Mouse (Mus musculus) kidney, postnatal 25 days (tissue): ENCODE measurements around the gene Hmcn2.

ENCODE experiments used
- DNase-seq, 2 experiments: peaks; one replicate each; pipeline ENCODE4 v3.0.0; 2021; ENCODE audit warnings: mixed read lengths in 2 of 2

Gene Hmcn2

DNA sequence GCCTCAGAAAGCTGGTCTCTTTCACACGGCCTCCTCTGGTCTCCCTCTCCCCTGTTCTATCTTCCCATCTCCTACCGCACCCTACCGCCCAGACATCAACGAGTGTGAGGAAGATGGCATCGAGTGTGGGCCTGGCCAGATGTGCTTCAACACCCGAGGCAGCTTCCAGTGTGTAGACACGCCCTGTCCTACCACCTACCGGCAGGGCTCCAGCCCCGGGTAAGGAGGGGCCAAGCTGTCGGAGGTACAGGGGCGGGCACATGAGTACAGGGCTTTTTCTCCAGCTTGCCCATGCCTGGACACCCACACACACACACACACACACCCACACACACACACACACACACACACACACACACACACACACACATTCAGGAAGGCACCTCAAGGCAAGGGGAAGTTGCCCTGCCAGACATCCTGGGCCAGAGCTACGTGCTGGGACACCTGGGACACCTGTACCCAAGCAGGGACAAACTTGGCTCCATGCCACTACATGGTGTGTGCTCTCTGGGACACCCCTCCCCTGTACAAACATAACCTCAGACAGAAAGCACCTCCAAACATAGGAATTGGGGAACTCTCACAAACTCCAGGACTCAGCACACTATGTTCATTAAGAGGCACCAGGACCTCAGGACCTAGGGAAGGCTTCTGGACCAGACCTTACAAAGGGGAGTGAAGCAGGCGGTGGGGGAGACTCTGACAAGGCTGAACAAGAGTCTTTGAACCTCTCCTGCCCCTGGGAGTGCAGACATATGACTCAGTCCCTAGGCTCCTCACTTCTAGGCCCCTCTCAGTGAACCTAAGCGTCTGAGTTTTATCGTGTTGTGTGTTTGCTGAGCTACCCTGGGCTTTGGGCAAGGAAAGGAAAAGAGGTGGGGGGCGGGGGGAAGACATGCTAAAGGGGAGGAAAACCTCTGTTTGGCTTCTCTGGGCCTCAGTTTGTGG is 145.0 kb downstream of the Hmcn2 start:
- DNase-seq = peak in 1 of 2 experiments; percentile 75

DNA sequence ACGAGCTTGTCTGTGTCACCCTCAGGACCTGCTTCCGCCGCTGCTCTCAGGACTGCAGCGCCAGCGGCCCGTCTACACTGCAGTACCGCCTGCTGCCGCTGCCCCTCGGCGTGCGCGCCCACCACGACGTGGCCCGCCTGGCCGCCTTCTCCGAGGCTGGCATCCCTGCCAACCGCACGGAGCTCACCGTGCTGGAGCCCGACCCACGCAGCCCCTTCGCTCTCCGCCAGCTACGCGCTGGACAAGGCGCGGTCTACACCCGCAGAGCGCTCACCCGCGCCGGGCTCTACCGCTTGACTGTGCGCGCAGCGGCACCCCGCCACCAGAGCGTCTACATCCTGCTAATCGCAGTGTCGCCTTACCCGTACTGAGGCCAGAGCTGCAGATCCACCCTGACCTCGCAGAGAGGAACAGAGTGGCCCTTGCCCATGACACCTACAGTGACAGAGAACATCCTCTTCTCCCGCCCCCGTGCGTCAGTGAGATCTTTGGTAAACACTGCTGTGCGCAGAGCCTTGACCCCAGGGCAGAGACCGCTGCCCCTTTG is 145.9 kb downstream of the Hmcn2 start:
- peak; percentile 56 to 87 for DNase-seq

DNA sequence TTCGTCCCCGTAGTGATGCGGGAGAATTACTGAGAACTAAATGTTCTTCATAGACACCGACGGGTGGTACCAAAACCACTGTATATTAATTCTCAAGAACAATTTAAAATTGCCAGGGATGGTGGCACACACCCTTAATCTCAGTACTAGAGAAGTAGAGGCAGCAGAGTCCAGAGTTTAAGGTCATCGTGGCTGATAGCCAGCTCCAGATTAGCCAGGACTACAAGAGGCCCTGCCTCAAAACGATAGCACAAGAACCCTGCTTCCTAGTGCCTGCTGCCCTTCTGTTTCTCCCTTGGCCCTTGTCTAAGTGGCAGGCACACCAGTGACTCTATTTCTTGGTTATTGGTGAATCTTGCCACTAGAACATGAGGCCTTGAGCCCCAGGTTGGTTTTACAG is 146.7 kb downstream of the Hmcn2 start:
- no peak for DNase-seq

DNA sequence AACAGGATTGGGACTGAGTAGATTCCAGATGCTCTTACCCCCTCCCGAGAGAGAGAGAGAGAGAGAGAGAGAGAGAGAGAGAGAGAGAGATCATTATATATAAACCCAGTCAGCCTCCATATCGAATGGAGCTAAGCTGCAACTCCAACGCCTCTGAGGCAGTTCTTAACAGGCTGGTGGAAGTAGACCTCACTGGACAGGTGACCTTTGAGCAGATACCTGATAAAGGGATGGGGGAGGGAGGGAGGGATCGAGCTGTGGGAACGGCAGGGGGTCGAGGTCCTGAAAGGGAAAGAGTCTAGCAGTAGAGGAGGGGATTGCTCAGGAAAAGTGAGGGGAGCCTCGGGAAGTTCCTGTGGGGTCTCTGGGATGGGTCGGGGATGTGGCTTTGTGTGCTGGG is 147.8 kb downstream of the Hmcn2 start:
- DNase-seq = no peak

DNA sequence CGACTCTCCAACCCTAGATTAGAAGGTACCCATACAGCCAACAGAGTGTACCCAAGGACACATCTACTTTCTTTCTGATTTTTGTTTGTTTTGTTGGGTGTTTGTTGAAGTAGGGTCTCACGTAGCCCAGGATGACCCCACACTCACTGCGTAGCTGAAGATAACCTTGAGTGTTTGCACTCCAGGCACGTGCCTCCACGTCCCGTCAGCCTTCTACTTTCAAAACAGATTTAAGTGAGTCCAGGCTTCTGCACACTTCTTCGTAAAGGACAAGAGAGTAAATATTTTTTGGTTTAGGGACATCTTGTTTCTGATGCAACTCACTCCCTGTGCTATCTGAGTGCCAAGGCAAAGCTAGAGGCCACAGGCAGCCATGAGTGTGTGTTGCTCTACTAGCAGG is 149.0 kb downstream of the Hmcn2 start:
- DNase-seq = no peak

DNA sequence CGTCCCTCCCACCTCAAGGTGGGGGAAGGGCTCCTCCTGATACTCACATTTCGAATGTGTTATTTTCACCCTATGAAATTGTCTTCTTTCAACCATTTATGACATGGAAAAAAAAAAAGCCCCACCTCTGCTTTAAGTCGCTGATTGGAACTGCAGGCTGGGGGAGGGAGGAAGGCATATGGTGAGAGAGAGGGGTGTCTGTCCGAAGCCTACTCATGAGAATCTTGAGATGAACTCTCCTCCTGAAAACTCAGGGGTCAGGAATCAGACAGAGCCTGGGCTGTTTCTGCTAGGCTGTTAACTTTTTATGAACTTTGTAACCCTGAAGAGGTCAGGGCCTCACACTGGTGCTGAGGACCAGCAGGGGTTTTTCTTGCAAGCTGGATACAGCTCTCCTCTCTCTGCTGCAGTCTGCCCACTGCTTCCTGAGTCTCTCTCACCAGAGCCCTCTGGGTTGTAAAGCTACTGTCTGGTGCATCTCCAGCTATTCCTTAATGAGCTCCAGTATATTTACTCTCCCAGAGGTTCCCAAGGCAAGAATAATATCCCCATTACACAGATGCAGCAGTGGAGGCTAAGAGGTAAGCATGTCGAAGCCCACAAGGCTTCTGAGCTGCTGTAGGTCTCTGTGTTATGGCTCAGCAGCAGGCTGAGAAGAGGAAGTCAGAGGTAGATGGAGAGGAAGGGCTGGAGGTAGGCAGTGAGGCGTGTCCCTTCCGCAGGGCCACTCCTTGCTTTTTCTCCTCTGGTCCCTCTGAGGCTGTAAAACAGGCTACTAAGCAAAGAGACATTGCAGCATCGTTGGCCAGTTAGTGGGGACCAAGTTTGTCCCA is 149.7 kb downstream of the Hmcn2 start:
- peak in 1 of 2 experiments; percentile 74 for DNase-seq

DNA sequence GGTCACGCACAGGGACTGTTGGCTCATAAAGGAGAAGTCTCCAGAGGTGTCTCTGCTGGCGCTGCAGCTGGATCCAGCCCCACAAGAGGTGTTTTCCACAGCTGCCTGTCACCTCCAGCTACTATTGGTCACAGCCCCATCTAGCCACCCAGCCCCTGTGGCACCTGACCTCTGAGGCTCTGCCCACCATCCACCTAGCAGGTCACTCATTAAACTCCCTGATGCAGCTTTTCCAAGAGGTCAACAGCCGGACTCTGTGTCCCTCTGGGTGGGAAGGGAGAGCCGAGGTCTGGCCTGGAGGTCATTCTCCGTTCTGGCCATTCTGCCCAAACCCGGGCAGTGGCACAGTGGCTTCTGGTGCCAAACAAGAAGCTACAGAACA is 150.3 kb downstream of the Hmcn2 start:
- DNase-seq = peak; percentile 77 to 94

DNA sequence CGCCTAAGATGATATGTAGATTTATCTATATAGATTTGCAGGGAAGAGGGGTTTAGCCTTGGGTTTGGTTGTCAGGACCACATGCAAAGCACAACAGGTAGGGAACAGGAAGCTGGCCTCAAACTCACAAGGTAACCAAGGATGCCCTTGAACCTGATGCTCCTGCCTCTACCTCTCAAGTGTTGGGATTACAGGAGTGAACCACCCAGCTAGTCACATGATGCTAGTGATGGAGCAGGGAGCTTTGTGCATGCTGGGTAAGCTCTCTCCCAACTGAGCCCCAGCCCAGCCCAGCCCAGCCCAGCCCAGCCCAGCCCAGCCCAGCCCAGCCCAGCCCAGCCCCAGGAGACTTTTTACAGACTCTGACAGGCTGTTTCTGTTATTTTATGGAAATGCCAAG is 153.2 kb downstream of the Hmcn2 start:
- DNase-seq = no peak

DNA sequence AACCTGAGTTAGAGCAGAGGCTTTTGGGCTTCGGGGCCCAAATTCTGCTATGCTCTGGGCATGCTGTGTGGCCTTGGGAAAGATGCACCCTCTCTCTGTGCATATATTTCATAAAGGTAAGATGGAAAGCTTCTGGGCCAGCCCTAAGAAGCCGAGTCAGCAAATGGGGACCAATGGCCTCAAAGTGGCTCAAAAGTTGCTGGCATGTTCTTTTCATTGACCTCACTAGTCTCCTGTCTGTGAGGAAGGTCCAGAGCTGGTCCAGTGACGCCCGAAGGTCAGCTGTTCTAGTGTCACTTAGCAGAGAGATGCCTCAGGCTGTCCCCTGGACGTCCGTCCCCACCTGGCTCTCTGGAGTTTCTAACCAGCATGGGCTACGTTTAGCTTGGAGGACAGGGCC is 154.6 kb downstream of the Hmcn2 start:
- DNase-seq = no peak

DNA sequence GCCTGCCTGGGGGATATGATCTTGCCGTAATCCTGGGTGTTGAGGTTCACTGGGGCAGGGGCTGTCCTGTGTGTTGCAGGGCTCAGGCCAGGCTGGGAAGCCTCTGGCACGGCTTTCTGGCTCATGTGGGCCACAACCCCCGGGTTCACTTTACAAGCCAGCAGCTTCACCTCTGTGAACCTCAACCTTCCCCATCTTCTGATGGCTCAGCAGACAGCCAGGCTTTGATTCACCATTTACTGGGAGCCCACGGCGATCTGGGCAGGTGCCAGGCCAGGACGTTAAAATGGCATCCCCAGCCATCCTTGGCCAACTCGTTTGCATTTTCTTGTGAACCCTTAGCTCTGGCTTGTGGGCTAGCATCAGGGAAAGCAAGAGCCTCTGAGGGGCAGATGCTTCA is 155.3 kb downstream of the Hmcn2 start:
- DNase-seq = peak; percentile 71 to 91

DNA sequence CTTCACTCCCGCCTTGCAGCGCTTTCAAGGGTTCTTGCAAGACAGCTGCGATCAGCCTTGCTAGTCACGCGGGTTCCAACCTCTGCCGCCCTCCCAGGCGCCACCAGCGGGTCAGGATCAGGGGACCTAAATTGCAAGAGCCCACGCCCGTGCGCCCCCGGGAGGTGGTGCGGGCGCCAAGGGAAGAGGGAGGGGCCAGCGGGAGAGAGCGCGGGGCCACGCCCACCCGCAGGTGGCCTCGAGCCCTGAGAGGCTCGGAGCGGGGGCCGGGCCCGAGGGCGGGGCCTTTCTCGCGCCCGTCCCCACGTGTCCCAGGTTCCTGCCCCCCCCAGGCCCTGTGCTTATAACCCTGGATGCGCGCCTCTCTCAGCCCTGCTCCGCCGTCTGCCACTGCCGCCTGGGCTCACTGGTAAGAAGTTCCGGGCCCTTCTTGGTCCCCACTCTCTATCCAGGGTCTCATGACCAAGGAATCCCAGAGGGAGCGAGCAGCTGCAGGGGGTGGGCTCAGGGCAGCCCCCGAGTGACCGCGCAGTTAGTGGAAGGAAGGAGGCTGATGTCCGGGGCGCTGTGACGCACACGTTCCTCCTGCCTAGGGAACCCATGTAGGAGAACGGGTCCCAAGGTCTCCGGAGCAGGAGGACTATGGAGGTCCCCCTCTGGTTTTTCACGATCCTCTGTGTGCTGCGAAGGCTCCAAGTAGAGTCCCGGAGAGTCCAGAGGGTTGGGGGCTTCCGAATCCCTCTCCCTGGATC is 155.9 kb downstream of the Hmcn2 start, which contains the start of gene Ass1:
Gene Ass1, plus strand, starts transcription at position 277 of the 752 bp plus-strand sequence.
- peak; percentile 89 to 95 for DNase-seq

DNA sequence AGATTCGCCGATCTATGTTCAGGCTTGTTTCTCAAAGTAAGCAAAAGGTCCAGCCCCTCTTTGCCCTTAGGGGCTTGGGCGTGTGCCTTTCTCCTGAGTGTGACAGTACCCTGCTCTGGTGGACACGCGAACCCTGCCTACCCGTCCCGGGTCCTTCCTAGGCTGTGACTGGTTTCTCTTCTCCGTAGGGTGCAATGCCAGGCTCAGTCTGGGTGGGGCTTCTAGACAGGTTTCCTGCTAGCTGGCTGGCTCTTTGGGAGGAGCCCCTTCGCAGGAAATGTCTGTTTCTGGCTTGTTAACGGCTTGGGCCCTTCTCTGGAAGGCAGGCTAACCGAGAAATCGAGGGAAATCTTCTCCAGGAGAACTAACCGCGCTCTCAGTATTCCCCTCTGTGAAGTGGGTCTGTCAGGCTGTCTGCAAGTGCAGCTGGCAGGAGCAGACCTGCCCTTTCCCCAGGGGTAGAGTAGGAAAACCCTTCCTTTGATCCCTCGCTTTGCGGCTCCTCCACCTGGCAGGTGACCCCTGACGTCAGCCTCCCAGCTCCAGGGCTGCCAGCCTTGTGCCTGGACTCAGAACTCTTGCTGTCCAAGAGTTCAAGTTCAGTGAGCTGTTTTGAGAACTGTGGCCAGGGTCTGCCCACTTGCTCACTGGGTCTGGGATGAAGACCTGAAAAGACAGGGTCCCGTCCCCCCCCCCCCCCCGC is 156.6 kb downstream of the Hmcn2 start:
- peak; percentile 62 to 90 for DNase-seq

DNA sequence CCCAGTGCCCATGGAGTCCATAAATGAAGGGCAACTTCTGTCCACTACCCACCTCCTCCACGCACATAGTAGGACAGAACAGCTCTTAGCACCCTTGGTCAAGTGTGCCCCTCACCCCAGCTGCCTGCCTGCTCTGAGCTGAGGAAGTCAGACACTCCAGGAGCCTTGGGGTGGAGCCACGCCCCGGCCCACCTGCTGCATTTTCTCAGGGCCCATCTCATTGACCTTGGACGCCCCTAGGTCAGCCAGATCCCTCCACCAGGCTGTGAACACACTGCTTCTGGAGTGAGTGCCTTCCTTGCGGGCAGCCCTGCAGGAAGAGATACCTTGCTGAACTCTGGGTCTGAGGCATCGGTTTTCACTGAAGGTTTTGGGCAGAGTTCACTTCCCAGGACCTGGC is 157.4 kb downstream of the Hmcn2 start:
- no peak for DNase-seq

DNA sequence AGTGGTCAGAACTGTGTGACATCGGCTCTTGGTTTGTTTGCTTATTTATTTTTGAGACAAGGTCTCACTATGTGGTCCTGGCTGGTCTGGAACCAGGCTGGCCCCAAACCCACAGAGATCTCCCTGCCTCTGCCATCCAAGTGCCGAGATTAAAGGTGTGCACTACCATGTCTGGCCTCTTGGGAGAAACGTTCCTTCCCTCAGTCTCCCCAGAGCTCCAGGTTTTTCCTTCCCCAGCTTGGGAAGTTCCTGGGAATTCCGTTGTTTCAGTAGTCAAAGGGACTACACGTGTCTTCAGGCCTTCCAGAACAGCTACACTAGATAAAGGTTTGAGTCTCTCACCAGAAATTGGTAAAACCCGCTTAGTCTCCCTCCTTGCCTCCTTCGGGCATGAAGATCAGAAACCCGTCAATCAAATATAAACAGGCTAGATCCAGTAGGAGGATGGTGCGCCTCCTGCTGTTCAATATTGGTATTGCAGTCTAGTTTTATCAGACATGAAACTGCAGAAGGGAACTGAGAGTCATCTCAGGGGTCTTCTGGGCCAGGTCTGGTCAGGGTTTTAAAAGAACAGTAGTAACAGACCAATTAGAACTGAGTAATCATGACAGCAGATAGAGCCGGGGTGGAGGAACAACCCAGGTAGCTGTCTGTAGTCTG is 158.3 kb downstream of the Hmcn2 start:
- peak in 1 of 2 experiments; percentile 81 for DNase-seq

DNA sequence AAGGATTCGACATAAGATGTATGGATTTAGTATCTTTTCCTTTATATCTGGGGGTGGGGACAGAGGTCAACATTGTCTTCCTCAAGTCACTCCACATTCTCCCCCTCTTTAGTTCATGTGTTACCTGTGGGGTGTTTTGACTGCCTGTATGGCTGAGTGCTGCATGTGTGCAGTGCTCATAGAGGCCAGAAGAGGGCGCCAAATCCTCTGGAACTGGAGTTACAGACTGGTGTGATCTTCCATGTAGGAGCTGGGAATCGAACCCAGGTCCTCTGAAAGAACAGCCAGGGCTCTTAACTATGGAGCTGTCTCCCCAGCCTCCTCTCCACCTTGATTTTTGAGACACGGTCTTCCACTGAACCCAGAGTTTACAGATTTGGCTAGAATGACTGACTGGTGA is 159.7 kb downstream of the Hmcn2 start:
- DNase-seq = peak in 1 of 2 experiments; percentile 67

DNA sequence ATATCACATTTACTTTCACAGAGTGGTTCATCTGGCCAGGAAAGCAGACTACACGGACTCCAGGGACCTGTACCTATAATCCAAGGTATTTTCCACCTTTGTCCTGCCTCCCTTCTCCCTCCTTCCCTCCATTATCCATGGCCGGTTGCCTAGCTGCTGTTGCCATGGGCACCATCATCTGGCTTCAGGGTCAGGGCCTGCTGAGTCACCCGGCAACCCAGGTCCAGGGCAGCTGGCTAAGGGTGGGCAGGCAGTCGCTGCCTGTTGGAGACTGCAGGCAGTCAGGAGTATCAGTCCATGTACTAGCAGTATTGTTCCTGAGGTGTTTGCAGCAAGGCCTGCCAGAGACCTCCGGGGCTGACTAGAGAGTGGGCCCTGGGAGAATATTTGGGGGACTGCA is 160.5 kb downstream of the Hmcn2 start:
- peak in 1 of 2 experiments; percentile 78 for DNase-seq

DNA sequence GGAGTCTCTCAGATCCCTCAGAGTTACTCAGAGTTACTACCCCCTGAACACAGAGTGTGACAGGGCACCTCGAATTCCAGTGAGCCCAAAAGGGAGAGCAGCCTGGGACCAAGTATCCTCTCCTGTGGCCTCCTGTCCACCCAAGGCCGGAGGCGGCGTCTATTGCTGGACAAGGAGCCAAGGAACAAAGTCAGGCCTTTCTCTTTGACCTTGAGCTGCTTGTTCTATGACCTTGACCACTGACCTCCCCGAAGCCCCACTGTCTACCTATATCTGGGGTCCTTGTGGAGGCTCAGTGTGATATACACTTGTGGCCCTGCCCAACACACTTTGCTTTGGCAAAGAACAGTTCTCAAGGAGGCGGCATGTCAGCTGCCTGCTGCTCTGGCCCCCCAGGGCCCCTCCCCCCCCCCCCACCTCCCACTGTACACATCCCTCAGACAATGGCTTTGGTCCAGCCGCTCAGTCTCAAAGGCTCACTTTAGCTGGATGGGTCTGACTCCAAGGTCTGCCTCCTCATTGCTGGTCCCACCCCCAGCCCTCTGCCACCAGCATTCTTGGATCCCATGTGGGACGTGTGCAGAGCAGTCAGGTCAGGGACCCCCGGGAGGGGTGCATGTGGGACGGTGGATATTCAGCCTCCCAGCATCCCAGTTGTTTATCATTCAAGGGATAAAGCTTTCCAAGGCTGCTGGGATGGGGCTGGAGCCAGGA is 162.0 kb downstream of the Hmcn2 start:
- no peak for DNase-seq

DNA sequence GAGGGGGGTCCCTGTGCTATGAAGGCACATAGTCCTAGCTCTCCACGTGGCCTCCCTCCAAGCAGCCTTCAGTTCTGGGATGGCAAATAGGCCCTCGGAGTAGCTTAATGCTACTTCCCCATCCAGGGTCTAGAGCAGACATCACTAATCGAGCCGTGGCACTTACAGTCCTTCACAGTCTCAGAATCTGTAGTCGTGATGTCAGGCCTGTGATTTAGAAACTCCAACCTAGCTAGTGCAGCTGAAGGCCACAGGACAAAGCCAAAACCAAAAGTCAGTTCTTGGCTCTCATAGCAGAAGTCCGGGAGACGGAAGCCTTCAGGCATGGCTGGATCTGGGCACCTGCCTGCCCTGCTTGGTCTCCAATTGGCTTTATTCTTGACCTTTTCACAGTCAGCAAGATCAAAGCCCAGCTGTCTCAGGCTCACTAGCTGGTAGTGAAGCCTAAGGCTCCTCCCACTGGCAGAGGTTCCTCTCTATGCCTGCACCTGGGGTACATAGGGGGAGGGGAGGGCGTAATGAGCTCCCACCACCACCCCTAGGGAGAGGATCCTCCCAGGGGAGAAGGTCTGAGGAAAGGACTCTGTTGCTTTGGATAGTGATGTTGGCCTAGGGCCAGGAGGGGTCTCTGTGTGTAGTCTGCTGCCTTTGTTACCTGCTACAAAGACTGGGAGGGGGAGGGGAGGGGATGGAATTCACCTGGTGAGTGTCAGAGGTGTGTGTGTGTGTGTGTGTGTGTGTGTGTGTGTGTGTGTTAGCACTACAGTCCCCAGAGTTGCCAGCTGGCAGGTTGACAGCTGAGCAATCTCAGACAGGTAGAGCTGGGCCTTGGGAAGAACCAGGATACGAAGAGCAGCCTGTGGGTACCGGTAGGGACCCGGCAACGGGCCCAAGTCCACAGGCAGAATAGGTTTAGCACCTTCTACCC is 163.3 kb downstream of the Hmcn2 start:
- DNase-seq = peak in 1 of 2 experiments; percentile 41

DNA sequence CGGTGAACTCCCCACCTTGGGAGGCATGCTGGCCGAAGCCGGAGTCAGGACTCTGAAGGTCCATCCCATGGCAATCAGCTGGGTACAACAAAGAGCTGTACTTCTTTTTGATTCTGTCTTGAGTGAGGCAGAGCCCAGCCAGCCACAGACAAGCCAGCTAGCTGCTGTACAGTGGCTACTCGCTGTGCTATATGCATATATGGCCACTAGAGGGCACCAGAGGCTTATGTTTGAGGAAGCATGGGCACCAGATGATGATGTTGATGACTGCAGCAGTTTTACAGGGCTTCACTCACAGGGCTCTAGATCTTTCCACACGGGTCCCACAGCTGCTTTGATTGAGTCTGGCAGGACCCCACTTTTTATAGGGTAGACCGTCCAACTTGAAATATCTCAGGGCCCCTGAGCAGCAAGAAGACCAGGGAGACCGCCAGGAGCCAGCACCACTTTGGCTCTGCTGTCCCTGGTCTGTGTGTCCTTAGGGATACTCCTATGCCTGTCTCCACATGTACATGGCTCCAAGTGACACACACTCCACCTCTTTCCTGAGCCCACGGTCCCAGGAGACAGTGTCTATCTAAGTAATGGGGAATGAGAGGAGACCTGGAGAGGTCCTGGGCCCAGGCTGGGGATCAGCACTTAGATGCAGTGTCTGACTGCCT is 168.8 kb downstream of the Hmcn2 start:
- DNase-seq = peak; percentile 87 to 88
